1 mouse cellular context compared by ENCODE assay signal in genomic region chr6:115854432-115854831, GRCm38 (mm10).
TF ChIP-seq lines count a peak whose summit lies in the region.

No protein-coding gene starts in this region.

TF ChIP-seq in MEL, 35 proteins besides CTCF, POLR2A, EP300 and RAD21 (continued from another document):
- TF ChIP-seq GATA1 (IDR thresholded peaks at IDR 0.05; ENCODE audit: low read depth, low read length) (no peak), MEF2A (IDR thresholded peaks at IDR 0.05; ENCODE audit: extremely low read depth, insufficient replicate concordance, low read depth, low read length, poor library complexity, severe bottlenecking) (no peak), GABPA (IDR thresholded peaks at IDR 0.05; ENCODE audit: low read depth, low read length) (no peak), SMC3 (IDR thresholded peaks at IDR 0.05; ENCODE audit: low read depth, low read length) (peak; percentile 45), ZMIZ1 (IDR thresholded peaks at IDR 0.05; ENCODE audit: low read depth, low read length) (no peak), HCFC1 (IDR thresholded peaks at IDR 0.05; ENCODE audit: low read depth, low read length) (0 out of 2 replicates have a peak, but pooled peaks have one; percentile 22), JUND (IDR thresholded peaks at IDR 0.05; ENCODE audit: low read depth, low read length) (no peak), SIN3A (IDR thresholded peaks at IDR 0.05; ENCODE audit: low read length) (no peak), TBP (IDR thresholded peaks at IDR 0.05; ENCODE audit: low read depth, low read length) (no peak), RCOR1 (IDR thresholded peaks at IDR 0.05; ENCODE audit: low read depth, low read length) (no peak), POLR2AphosphoS5 (IDR thresholded peaks at IDR 0.05; ENCODE audit: borderline replicate concordance, low read depth, low read length) (no peak), CHD1 (IDR thresholded peaks at IDR 0.05; ENCODE audit: low read depth, low read length) (no peak), ELF1 (IDR thresholded peaks at IDR 0.05; ENCODE audit: low read depth, low read length) (no peak), ZC3H11A (IDR thresholded peaks at IDR 0.05; ENCODE audit: low read depth, low read length) (0 out of 2 replicates have a peak, but pooled peaks have one; percentile 21), MYB (IDR thresholded peaks at IDR 0.05; ENCODE audit: low read depth, low read length) (no peak), UBTF (IDR thresholded peaks at IDR 0.05; ENCODE audit: borderline replicate concordance, insufficient read depth, low read depth, low read length) (no peak), ZNF384 (IDR thresholded peaks at IDR 0.05; ENCODE audit: low read depth, low read length) (peak; percentile 78), ZKSCAN1 (IDR thresholded peaks at IDR 0.05; ENCODE audit: low read depth, low read length) (no peak), USF1 (IDR thresholded peaks at IDR 0.05; ENCODE audit: low read depth, low read length) (peak; percentile 37; the same call in 1 of the 2 replicates)
